Mouse (Mus musculus) inflammation-experienced regulatory T-cells, adult 16 weeks (primary cell): Measurements from ENCODE around the gene Maml1. TPM values are rescaled to one million over a fixed set of nuclear protein-coding genes. Genes with fewer than 3 reads are reported as not detected.

Experiments
- polyA plus RNA-seq: library from polyadenylated mRNA; unstranded; fragments of 100-300 nt; shearing (Covaris generic); gene quantifications from one replicate; pipeline ENCODE4 v1.2.1, GENCODE M21; 2017

Gene Maml1
- 2.2 TPM for polyA plus RNA-seq

GRCm38 (mm10) chr11:50292190-50292855, at the start of gene Maml1:
Gene Maml1 (minus strand): TSS chr11:50292311.

GRCm38 (mm10) chr11:50325496-50326301, 33.6 kb upstream of the Maml1 start, which contains the start of gene Canx:
Gene Canx (minus strand): TSS chr11:50325673.

GRCm38 (mm10) chr11:50238324-50238723, 53.8 kb downstream of the Maml1 start, which contains the start of gene Ltc4s:
Gene Ltc4s (minus strand): TSS chr11:50238616.

GRCm38 (mm10) chr11:50210505-50211151, 81.5 kb downstream of the Maml1 start, which contains the start of the genes Sqstm1 and Mgat4b:
Gene Sqstm1 (minus strand): TSS chr11:50210827.
Gene Mgat4b (plus strand): TSS chr11:50210890.

Other genes with a start within 250 kb of the Maml1 start
- gene Tbc1d9b, start 160.9 kb downstream of the Maml1 start, polyA plus RNA-seq = 62.7 TPM
- gene Mrnip, start 117.9 kb downstream of the Maml1 start, polyA plus RNA-seq = 5.6 TPM
- 458 TPM for gene Sqstm1, start 81.5 kb downstream of the Maml1 start, polyA plus RNA-seq
- gene Mgat4b, start 81.4 kb downstream of the Maml1 start, polyA plus RNA-seq = 4.5 TPM
- gene Ltc4s, start 53.7 kb downstream of the Maml1 start, polyA plus RNA-seq = 1.4 TPM
- 199 TPM for gene Canx, start 33.4 kb upstream of the Maml1 start, polyA plus RNA-seq
- not detected for gene Cby3, start 62.2 kb upstream of the Maml1 start, polyA plus RNA-seq
- gene Hnrnph1, start 84.7 kb upstream of the Maml1 start, polyA plus RNA-seq = 286 TPM
- 15.4 TPM for gene Rufy1, start 138.8 kb upstream of the Maml1 start, polyA plus RNA-seq